Mouse (Mus musculus) midbrain, postnatal 0 days (tissue): ENCODE results near the gene Gm7579. TPM values are rescaled to one million over a fixed set of nuclear protein-coding genes. Genes with fewer than 3 reads are reported as not detected.
"Not testable (repeated sequence)": the region's sequence is repeated elsewhere in the genome, so short reads cannot be mapped to it uniquely, and the experiment has no call there.

Source experiments
- ATAC-seq: fragments of 200-750 bp; cut with Nextera tagmentation; 2 replicates; pipeline ENCODE4 v1.8.0; 2017; ENCODE audit warnings: moderate number of reproducible peaks, mild to moderate bottlenecking, moderate TSS enrichment, moderate library complexity; ENCODE audit not compliant: low FRiP score
- DNase-seq: peaks from one replicate; pipeline ENCODE4 v3.0.0-alpha.2; 2015; ENCODE audit warnings: low spot score
- H3K27ac ChIP-seq: fragments of 300-500 bp; sonication (generic); 2 replicates; pipeline ENCODE4 v1.5.1; 2014; ENCODE audit warnings: low read depth, mild to moderate bottlenecking, low read length, mixed read lengths
- H3K27me3 ChIP-seq: fragments of 300-500 bp; sonication (generic); 2 replicates; pipeline ENCODE4 v1.6.1; 2014; ENCODE audit warnings: low read length, control low read depth, mixed read lengths; ENCODE audit not compliant: insufficient read depth
- H3K36me3 ChIP-seq: fragments of 300-500 bp; sonication (generic); 2 replicates; pipeline ENCODE4 v1.6.1; 2014; ENCODE audit warnings: low read length, control low read depth, mixed read lengths; ENCODE audit not compliant: insufficient read depth
- H3K4me1 ChIP-seq: fragments of 300-500 bp; sonication (generic); 2 replicates; pipeline ENCODE4 v1.6.1; 2014; ENCODE audit warnings: mild to moderate bottlenecking, control low read depth, antibody characterized with exemption, low read length, mixed read lengths; ENCODE audit not compliant: insufficient read depth
- H3K4me2 ChIP-seq: fragments of 300-500 bp; sonication (generic); 2 replicates; pipeline ENCODE4 v1.6.1; 2014; ENCODE audit warnings: low read depth, mild to moderate bottlenecking, low read length, mixed read lengths; ENCODE audit not compliant: poor library complexity, severe bottlenecking
- H3K4me3 ChIP-seq: fragments of 300-500 bp; sonication (generic); 2 replicates; pipeline ENCODE4 v1.5.1; 2014; ENCODE audit warnings: low read depth, mild to moderate bottlenecking, low read length, moderate library complexity
- H3K9ac ChIP-seq: fragments of 300-500 bp; sonication (generic); replicated peaks from 2 replicates; pipeline ENCODE4 v1.6.1; 2014; ENCODE audit warnings: mild to moderate bottlenecking, low read length, moderate library complexity, mixed read lengths; ENCODE audit not compliant: poor library complexity, severe bottlenecking
- H3K9me3 ChIP-seq: fragments of 300-500 bp; sonication (generic); 2 replicates; pipeline ENCODE4 v1.6.1; 2016; ENCODE audit warnings: low read length, control low read depth
- CTCF ChIP-seq: IDR thresholded peaks from 2 replicates; pipeline ENCODE4 v1.5.1; 2016; ENCODE audit warnings: antibody characterized with exemption, mild to moderate bottlenecking
- WGBS: fragments of 180-500 bp; shearing (Covaris S2); extraction: QIAGEN DNeasy Blood & Tissue Kit; methylation state at CpG from one replicate; pipeline ENCODE4 v1.1.7; 2014; 5-methylcytosine and 5-hydroxymethylcytosine counted together
- polyA plus RNA-seq: library from polyadenylated mRNA; unstranded; fragments of >200 nt; fragmentation: Nextera tagmentation; extraction: Ambion mirVana; gene quantifications from 2 replicates; pipeline ENCODE4 v1.2.1, GENCODE M21; 2015
- total RNA-seq: library from RNA; depleted of rRNA; stranded (reverse); fragments of >200 nt; gene quantifications from 2 replicates; pipeline ENCODE4 v1.2.3, GENCODE M21; 2014

Gene Gm7579
- total and polyA plus RNA-seq, 2 experiments from 2014 or later: not detected

DNA sequence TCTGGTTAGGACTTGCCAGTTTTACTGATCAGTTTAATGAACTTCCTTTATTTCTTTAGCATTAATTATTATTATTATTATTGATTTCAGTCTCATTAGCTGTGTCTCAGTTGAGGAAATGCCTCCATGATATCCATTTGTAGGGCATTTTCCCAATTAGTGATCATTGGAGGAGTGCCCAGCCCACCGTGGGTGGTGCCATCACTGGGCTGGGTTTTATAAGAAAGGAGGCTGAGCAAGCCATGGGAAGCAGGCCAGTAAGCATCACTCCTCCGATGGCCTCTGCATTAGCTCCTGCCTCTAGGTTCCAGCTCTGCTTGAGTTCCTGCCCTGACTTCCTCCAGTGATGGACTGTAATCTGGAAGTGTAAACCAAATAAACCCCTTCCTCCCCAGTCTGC lies 23.5 kb upstream of the Gm7579 start:
- WGBS: 65% methylated on average over 2 of the region's 2 CpGs

GRCm38 (mm10) chr7:142190289-142190688 lies 21.4 kb upstream of the Gm7579 start, which contains the start of gene Gm10153:
Gene Gm10153 (minus strand): TSS chr7:142190389.
- Histone ChIP-seq H3K36me3 (no peaks in the 10 kb centered on the region), H3K4me1 (no peaks in the 10 kb centered on the region), H3K4me2 (no peak within 1 kb of the TSS), H3K9me3 (no peaks in the 10 kb centered on the region), H3K4me3 (no peak within 1 kb of the TSS), H3K27me3 (no peaks in the 10 kb centered on the region), H3K27ac (no peak within 1 kb of the TSS), H3K9ac (no peak within 1 kb of the TSS)
- WGBS: 39% methylated on average over 2 of the region's 2 CpGs
- no peak for DNase-seq
- no peak for ATAC-seq
- TF ChIP-seq CTCF: no peak

More for the DNA sequence above, 23.5 kb upstream of the Gm7579 start:
- H3K27ac ChIP-seq: no peak overlapping the region
- no peak overlapping the region for H3K4me2 ChIP-seq
- no peak for ATAC-seq
- no peaks in the 10 kb centered on the region for H3K4me1 ChIP-seq
- no peaks in the 10 kb centered on the region for H3K9me3 ChIP-seq
- DNase-seq: no peak
- no peak overlapping the region for H3K4me3 ChIP-seq
- H3K27me3 ChIP-seq: no peaks in the 10 kb centered on the region
- TF ChIP-seq CTCF: no peak
- H3K36me3 ChIP-seq: no peaks in the 10 kb centered on the region
- no peak overlapping the region for H3K9ac ChIP-seq

GRCm38 (mm10) chr7:142198748-142199147 lies 12.9 kb upstream of the Gm7579 start:
- H3K9ac ChIP-seq: no peak overlapping the region
- TF ChIP-seq CTCF: no peak
- no peaks in the 10 kb centered on the region for H3K4me1 ChIP-seq
- no peaks in the 10 kb centered on the region for H3K27me3 ChIP-seq
- no peak overlapping the region for H3K27ac ChIP-seq
- H3K9me3 ChIP-seq: no peaks in the 10 kb centered on the region
- H3K36me3 ChIP-seq: no peaks in the 10 kb centered on the region
- ATAC-seq (no peak), DNase-seq (no peak)
- no peak overlapping the region for H3K4me2 ChIP-seq
- 98% methylated on average over 2 of the region's 2 CpGs for WGBS
- H3K4me3 ChIP-seq: no peak overlapping the region

DNA sequence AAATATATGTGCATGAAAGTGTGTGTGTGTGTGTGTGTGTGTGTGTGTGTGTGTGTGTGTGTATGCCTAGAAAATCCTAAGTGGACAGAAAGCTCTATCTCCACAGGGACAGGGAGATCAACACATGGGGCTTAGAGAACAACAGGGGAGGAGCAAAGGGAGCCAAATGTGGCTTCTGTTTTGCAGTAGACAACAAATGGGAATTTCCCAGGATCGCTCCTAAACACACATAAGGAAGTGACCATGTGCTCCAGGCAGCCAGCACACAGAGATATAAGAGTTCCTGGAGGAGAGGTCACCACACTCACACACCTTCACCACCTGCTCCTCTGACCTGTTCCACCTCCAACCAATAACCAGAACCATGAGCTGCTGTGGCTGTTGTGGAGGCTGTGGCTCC lies 10.6 kb upstream of the Gm7579 start, which contains the start of gene Krtap5-3:
Gene Krtap5-3 (plus strand): TSS at position 301 of the 400 bp plus-strand sequence.
- Histone ChIP-seq H3K9me3 (no peaks in the 10 kb centered on the region), H3K4me1 (no peaks in the 10 kb centered on the region), H3K4me2 (no peak within 1 kb of the TSS), H3K4me3 (no peak within 1 kb of the TSS), H3K27ac (no peak within 1 kb of the TSS), H3K27me3 (no peaks in the 10 kb centered on the region), H3K9ac (no peak within 1 kb of the TSS), H3K36me3 (no peaks in the 10 kb centered on the region)
- TF ChIP-seq CTCF: no peak
- 92% methylated on average over 1 of the region's 1 CpGs for WGBS
- ATAC-seq (no peak), DNase-seq (no peak)

DNA sequence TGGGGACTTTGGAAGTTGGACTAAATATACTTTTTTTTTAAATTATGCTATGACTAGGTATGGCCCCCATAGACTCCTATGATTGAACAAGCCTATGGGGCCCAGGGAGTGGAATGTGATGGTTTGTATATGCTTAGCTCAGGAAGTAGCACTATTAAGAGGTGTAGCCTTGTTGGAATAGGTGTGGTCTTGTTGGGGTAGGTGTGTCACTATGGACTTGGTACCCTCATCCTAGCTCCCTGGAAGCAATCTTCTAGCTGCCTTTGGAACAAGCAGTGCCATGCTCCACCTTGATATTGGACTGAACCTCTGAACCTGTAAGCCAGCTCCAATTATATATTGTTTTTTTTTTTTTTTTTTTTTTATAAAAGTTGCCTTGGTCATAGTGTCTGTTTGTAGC lies 6.2 kb upstream of the Gm7579 start:
- no peak for ATAC-seq
- DNase-seq: no peak
- H3K9me3 ChIP-seq: no peaks in the 10 kb centered on the region
- no peaks in the 10 kb centered on the region for H3K4me1 ChIP-seq
- TF ChIP-seq CTCF: no peak
- H3K4me2 ChIP-seq: no peak overlapping the region
- no peak overlapping the region for H3K27ac ChIP-seq
- no peak overlapping the region for H3K4me3 ChIP-seq
- H3K27me3 ChIP-seq: no peaks in the 10 kb centered on the region
- H3K36me3 ChIP-seq: no peaks in the 10 kb centered on the region
- H3K9ac ChIP-seq: no peak overlapping the region

DNA sequence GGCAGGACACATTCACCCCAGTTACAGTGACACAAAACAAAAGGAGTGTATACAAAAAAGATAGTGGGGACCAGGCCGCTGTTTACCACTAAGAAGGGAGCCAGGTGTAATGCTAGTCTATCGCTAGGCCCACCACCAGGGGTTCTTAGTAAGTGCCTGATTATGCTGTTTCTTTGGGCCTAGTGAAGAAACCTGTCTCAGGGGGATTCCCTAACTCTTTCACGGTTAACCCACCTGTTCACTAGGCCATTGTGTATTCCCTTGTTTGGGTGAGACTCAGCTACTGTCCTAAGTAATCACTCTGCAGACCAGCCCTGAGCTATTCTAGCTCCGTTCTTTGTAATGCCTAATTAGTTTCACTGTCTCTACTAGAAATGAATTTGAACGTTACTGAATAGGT lies 4.8 kb upstream of the Gm7579 start:
- H3K27ac ChIP-seq, H3K9ac ChIP-seq: not testable (repeated sequence)
- 73% methylated on average over 5 of the region's 5 CpGs for WGBS

GRCm38 (mm10) chr7:142212136-142212535 lies 477 bp downstream of the Gm7579 start:
- H3K27me3 ChIP-seq, H3K4me2 ChIP-seq, ATAC-seq, H3K9ac ChIP-seq, H3K36me3 ChIP-seq, H3K9me3 ChIP-seq, H3K4me3 ChIP-seq, DNase-seq, H3K4me1 ChIP-seq, H3K27ac ChIP-seq: not testable (repeated sequence)
- WGBS: 45% methylated on average over 1 of the region's 1 CpGs

More for the DNA sequence above, 4.8 kb upstream of the Gm7579 start:
- not testable (repeated sequence) for H3K9me3 ChIP-seq, ATAC-seq, H3K4me3 ChIP-seq, DNase-seq, H3K36me3 ChIP-seq, H3K4me1 ChIP-seq, H3K4me2 ChIP-seq, H3K27me3 ChIP-seq
